Mouse (Mus musculus) 3T3-L1 (cell line): Measurements from ENCODE around the gene Parp16.
A peak's percentile ranks its signal among the peaks of the same experiment; 100 is the strongest.
"Not testable (repeated sequence)": the region's sequence is repeated elsewhere in the genome, so short reads cannot be mapped to it uniquely, and the experiment has no call there.

Source experiments
- DNase-seq: peaks from one replicate; pipeline ENCODE4 v3.0.0-alpha.2; 2015; ENCODE audit warnings: low read depth, low spot score

Gene Parp16

DNA sequence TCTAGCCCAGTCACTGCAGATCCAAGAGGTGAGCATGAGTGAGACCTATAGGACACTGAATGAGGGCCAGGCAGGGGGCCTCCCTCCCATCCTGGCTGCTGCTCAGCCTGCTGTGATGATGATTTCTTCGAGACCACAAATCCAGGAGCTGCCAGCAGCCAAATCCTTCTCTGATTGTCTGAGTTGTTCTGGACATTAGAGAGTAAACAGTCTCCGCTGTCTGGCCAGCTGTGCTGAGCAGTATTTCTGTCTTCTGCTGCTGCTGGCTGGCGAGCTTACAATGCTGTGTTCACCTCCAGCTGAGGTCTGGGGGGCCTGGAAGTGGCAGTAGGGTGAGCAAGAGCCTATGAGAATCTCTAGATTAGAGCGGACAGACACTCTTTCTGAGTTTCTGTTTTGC, 48.1 kb downstream of the Parp16 start:
- peak; percentile 9 for DNase-seq

DNA sequence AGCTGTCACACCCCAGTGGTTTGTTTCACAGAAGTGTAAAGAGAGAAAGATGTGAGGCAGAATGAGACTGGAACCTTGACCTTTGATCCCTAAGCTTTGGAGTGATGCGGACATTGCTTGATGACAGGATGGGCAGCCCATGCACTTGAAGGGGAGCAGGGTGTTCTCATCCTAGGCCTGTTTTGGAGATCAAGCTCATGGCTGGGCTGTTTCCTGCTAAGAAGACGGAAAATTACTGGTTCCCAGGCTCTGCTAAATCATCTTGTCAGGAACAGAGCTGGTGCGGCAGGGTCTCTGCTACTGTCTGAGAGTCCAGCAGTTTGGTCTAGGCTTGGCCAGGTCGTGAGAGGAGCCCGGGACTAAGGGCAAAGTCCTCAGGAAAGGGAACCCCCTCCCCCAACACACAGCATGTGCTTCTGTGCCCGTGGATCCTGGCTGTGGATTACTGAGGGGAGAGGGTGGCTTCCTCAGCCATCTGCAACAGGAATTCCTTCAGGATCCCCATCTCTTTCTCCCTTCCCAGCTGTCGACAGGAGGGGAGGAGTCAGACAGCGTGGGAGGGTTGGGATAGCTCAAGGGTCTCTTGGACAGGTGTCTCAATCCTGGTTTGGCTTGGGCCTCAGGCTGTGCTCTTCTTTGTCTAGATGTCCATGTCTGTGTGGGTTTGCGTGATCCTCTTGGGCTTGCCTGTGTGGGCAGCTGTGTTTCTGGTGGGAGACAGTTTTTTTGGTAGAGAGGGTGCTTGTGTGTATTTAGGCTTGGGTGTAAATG, 49.1 kb downstream of the Parp16 start:
- no peak for DNase-seq

DNA sequence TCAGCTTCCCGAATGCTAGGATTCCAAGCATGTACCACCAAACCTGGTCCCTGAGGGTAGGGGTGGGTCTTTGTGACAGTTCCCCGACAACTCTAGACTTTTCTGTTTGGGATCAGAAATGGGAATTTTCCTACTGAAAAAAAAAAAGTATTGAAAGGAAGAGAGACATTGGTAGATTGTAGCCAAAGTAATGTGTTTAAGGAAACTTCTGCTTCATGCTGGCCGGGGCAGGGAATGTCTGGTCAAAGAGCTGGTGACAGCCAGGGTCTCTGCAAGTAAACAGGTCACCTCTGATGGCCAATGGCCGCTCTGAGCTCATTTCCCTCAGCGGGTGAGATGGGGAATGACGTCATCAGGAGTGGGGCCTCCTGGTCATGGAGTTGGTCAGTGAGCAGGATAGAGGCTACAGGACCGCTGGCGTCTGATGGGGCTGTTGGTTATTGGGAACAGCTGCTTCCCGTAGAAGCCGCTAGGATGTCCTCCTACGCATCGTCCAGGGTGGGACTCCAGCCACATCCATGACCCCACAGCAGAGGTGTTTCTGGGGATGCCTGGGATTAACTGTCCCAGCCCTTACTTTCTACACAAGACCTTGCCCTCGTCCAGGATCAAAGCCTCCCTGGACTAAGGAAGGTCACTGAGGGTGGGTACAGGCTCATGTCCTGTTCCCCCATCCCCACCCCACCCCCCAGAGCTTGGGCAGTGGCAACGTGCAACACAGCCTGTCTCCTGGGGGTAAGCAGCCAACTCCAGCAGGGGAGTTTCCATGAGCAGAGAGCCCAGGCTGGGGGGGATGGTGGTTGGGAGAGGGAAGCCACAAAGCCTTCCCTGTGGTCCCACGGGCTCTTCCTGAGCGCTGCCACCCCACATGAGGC, 52.6 kb downstream of the Parp16 start:
- no peak for DNase-seq

DNA sequence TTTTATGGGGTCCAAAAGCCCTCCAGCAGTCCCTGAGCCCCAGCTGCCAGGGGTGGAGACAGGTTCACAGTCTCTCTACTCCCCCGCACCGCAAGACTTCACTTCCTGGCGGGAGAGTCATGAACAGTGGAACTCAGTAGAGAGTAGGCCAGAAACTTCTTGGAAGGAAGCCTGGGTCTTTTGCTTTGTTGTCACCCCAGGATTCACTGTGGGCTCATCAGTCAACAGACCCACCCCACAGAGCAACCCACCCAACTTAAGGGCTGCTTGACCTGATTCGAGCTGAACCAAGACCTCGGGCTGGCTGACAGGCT, 53.2 kb downstream of the Parp16 start:
- DNase-seq: no peak

DNA sequence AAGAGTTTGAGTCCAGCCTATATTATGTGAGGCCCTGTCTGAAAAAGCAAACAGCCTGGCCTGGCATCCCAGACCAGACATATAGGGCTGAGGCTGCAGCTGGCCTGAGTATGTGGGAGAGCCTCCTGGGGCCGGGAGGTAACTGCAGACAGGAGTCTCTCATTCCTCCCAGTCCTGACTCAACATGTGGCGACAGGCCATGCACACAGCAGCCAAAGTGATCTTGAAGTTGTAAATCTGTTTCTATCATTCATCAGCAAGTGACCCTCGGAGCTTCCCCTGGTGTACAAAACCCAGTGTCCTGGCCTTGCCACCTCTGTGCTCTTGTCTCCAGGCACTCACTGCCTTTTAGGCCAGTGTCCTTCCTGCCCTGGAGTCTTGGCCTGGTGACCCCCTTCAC, 56.9 kb downstream of the Parp16 start:
- peak; percentile 68 for DNase-seq

DNA sequence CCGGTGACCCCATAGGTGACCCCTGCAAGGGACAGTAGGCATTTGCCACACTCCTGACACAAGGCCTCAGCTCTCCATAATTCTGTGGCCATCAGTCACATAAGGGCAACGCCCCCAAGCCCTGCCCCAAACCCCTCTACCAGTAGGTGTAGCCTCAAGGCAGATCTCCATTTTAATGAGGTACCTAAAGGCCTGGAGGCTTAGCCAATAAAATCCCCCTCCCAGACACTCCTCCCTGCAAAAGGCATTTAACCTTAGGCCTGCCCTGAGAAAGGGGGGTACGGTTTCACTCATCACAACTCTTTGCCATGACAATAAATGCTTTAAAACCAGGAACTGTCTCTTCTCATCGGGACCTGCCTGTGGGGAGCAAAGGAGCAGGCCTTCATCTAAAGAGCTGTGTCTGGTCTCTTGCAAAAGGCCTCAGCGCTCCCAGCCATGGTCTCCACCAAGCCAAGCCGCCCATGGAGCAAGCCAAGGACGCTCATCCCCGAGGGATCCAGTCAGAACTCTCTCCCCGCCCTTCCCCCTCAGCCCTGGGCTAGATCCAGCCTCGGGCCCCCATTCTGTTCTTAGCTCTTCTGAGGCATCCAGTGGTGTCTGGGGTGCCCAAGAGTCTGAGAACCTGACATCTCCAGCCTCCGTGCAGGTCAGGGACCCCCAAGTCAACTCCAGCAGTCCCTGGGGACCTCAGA, 60.9 kb downstream of the Parp16 start:
- no peak for DNase-seq

DNA sequence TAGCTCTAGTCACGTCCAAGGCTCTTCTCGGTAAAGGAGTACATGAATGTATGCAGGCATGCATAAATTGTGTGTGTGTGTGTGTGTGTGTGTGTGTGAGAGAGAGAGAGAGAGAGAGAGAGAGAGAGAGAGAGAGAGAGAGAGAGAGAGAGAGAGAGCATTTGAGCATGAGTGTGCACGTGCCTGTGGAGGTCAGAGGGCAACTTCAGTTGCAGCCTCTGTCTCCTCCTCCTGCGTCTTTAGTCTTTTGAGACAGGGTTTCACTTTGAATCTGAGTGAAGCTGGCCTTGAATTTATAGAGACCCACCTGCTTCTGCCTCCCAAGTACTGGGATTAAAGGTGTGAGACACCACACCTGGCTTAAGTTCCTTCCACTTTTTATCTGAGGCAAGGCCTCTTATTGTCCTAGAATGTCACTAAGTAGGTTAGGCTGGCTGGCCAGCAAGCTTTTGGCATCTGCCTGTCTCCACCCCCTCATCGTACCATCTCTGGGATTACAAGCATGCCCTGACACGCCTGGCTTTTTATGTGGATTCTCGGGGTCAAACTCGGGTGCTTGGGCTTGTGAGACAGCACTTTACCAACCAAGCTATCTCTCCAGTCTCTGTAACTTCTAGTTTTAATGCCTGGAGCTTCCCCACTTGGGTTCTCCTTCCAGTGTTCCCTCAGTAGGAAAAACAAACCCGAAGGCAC, 62.2 kb downstream of the Parp16 start:
- no peak for DNase-seq

DNA sequence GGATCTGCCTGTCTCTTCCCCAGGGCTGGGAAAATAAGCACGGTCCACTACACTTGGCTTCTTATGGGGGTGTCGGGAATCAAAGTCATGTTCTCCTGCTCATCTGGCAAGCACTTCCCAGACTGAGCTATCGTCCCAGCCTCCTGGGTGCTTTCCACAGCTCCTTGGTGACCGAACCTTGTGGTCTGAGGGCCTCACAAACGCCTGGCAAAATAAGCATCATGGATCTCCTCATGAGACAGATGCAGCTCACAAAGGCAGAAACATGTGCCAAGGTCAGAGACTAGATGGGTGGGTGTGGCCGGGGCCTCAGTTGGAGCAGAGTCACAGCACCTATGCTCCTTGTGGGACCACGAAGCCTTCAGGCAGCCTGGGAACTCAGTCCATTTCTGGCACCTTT, 64.2 kb downstream of the Parp16 start:
- peak; percentile 14 for DNase-seq

DNA sequence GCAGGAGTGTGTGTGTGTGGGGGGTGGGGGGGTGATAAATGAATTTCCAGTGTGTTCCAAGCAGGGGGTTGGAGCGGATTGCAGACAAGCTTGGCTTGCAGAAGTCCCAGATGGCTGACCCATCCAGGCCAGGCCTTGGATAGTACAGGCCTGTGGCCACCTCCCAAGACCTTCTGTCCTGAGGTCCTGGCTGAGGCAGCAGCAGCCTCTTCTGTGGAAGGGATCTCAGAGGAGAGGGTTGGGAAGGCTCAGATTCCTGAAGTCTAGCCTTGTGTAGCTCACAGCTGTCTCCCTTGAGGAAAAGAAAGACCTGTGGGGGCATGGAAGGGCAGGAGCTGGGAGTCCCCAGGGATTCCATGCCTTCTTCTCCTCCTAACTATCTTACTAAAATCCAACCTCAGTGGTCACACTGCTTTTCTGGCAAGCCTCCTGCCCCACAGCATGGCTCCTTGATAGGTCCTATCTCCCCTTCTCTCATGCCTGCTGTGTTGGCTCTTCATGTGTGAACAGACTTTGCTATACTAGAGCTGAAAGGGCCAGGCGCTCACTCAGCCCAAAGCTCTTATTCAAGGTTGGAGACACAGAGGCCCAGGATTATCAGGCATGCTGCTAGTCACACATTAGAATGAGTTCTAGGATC, 66.6 kb downstream of the Parp16 start:
- DNase-seq: no peak

DNA sequence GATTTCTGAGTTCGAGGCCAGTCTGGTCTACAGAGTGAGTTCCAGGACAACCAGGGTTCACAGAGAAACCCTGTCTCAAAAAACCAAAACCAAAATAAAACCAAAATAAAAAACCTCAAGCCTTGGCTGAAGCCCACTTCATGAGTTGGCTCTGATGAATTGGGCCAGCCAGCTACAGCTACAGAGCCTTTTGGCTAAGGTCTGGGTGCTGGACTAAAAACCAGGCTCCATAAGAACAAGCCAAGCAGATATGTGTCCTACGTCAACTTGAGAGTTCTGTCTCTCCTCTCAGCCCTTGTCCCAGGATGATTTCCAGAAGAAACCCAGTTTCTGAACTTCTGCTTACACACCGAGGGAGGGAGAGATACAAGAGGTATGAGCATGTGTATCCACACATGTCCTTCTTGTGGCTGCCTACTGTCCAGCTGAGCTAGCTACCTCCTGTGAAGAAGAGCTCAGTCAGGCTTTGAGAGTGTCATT, 67.5 kb downstream of the Parp16 start:
- DNase-seq: no peak

DNA sequence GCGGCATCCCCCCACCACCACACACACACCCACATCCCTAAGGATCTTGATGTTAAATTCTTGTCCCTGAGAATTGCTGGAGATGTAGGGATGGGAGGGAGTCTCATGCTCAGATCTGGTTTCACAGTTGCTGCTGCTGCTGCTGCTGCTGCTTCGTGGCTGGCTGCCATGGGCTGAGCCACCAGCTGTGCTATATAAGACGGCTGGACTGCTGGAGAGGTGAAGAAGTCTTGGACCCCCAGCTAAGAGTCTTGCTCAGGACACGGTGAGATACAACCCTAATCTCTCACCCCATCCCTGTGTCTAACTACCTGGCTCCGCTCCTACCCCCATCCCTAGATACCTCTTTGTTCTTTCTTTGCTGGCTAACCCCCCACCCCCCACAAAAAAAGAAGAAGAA, 69.8 kb downstream of the Parp16 start, which contains the start of gene Cilp:
Cilp (plus strand) TSS at position 222 of the 400 bp plus-strand sequence.
- DNase-seq: peak; percentile 21

DNA sequence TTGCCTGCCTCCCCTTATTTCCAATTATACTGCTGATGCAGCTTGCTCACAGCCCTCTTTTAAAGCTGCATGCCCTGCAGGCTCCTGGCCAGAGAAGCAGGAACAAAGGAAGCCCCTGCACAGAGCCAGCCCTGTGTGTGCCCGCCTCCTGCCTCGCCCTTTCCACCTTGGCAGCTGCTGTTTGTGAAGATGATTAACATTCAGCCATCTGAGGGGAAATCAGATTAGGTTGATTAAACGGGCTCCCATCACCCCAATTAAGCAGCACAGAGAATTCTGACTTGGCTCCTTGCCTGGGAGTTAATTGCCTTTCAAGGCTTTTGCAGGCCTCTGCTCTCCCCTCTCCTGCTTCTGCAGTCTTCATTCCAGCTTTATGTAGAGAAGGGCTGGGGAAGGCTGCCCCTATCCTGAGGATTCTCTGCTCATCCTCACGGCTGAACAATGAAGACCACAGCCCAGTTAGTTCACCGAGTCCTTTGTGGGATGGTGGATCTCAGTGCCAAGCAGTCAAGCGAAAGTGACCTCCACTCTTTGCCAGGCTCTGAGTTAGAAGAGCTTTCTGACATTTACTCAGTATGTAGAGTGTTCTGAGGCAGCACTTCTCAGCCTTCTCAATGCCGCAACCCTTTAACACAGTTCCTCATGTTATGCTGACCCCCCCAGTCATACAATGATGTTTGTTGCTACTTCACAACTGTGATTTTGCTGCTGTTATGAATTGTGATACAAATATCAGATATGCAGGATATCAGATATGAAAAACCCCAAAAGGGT, 72.8 kb downstream of the Parp16 start:
- no peak for DNase-seq

DNA sequence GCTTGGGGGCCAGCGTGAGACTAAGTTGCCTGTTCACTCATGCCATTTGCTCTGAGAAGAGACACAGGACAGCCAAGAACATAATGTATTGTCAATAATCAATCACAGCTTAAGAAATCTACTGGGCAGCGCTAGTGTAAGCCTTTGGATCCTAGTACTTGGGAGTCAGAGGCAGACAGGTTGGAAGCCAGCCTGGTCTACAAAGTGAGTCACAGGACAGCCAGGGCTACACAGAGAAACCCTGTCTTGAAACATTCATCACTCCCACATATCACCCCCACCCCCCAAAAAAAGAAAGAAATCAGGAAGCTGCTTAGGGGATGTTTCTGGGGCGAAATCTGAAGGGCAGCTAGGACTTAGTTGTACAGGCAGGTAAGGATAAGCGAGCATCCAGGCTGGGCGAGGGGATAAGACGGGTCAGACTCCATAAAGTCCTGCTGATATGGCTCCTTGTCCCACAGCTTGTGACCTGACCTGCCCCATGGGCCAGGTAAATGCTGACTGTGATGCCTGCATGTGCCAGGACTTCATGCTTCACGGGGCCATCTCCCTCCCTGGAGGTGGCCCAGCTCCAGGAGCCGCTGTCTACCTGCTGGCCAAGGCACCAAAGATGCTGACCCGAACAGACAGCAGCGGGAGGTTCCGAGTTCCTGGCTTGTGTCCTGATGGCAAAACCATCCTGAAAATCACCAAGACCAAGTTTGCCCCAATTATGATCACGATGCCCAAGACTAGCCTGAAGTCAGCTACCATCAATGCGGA, 78.1 kb downstream of the Parp16 start:
- peak; percentile 53 for DNase-seq

DNA sequence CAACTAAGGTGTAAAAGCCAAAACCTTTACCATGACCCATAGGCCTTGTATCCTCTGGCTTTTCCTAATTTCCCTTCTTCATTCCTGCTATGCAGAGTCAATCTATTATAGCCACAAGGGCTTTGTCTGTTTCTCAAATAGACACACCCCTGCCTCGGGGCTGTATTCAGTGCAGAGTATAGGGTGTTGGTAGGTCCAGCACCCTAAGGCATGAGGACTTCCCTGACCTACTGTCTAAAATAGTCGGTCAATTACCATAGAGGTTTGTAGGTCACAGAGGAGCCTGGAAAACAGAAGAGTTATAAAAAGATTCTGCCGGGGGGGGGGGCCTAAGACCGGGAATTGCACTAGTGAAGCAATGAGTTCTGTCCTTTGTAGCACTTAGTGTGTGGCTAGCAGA, 78.7 kb downstream of the Parp16 start:
- no peak for DNase-seq

DNA sequence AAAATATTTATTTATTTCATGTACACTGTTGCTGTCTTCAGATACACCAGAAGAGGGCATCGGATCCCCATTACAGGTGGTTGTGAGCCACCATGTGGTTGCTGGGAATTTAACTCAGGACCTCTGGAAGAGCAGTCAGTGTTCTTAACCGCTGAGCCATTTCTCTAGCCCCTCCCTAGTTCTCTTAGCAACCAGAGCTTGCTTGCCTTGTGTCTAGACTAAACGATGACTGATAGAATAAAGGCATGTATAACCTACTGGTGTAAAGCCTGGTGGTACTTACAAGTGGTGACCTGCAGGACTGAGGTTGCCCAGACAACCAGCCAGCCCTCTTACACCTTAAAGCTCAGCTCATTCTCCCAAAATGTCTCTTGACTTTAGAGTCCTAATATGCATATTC, 79.7 kb downstream of the Parp16 start:
- not testable (repeated sequence) for DNase-seq

DNA sequence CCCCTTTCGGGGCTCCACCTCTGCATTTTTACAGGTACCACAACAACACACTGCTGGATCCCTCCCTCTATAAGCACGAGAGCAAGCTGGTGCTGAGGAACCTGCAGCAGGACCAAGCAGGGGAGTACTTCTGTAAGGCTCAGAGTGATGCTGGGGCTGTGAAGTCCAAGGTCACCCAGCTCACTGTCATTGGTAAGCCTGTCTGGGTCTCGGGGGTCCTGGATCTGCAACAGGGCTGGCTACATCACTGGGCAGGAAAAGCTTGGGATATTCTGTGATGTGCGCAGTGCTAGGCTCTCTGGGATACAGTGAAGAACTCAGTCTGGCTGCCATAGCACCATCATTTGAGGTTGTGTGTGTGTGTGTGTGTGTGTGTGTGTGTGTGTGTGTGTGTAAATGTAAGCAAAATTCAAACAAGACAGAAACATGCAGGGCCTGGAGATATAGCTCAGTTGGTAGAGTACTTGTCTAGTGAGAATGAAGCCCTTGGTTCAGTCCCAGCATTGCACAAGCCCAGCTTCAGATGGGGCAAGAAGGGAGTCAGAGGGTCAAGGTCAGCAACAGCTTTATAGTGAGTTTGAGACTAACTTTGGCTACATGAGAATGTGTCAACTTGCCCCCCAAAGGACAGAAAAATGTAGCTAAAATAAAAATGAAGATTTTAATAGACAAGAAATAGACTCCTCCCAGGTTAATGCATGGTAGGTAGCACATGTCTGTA, 80.8 kb downstream of the Parp16 start:
- DNase-seq: no peak

DNA sequence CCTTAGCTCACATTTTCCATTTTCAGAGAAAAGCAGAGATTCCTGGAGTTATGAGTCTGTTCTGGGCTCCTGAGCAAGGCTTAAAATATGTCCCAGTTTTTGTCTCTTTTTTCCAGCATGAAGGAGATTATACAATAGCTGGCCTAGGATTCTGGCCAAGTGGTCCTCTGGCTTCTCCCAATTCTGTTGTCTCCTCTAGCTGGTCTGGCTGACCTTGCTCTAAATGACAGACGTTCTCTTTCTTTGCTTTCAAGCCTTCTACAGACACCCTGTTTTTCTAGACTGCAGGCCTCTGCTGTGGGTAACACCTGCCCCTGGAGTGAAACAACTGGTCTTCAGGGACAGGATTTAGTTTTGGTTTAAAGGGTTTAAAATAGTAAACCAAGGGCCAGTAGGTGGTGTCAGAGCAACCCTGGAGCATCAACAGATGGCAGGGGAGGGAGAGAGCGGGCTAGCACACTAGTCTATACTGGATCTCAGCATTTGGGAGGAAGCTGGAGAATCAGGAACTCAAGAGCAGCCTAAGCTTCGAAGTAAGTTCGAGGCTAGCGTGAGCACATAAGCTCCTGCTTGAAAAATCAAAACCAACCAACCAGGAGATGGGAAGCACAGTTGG, 86.5 kb downstream of the Parp16 start:
- DNase-seq: peak; percentile 24

DNA sequence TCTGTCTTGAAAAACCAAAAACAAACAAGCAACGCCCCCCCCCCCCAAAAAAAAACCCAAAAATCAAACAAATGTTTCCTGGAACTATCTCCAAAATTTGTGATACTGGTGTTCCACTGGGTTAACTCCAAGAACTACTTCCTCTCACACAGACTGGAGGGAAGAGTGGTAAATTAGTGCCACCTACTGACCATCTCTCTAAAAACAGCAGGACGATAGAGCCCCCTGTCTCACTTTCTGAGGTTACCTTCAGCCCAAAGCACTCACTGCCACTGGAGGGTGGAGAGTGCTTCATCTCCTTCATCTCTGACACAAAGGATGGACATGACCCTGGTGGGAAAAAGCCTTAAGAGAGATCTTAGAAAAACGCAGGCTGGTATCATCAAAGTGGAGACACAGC, 88.1 kb downstream of the Parp16 start:
- DNase-seq: peak; percentile 81
